Mouse (Mus musculus): ENCODE measurements around the gene Eef2k.

Eef2k gene

DNA sequence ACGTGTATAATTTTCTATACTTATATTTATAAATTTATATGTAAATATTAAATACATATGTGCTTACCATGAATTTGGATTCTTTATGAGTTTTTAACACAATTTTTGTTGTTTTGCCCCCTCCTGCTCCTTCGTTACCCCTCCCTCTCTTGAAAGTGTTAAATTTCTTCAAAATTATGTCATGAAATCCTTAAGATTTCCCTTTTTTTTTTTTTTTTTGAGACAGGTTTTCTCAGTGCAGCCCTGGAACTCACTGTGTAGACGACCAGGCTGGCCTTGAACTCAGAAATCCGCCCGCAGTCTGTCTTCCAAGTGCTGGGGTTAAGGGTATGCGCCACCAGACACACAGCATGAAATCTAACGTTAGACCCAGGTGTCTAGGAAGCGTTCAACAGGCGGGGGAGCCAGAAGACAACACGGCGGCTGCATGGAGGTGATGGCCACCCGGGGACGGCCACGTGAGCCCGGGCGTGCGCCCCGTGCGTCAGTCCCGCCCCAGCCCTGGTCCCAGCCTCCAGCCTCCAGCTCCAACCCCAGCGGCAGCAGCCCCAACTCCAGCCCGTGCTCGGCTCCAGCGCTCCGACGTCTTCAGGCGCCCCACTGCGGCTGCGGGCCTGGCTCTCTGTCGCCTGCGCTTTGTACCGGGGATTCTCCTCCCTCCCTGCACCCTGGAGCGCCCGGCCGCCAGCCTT is at the start of gene Eef2k:
Gene Eef2k, plus strand, starts transcription at position 487 of the 692 bp plus-strand sequence.
- DNase-seq (ENCODE audit: low spot score in 2 of 2) = peak; percentile 80 to 82

DNA sequence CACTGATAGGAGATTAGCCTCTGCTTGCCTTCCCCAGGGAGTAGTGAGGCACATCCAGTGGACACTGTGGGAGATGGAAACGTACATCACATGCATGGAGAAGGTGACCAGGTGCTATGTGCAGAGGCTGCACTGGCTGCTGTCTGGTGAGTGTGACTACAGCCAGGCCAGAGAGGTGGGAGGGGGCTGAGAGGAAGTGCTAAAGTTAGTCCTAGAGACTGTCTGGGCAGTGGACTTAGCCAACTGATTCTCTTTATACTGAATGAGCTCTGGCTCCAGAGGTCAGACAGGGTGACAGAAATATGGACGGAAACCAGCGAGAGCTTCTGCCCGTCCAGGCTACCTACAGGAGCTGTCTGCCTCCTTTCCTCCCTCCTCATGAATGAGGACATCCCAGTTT is 47.1 kb upstream of the Eef2k start:
- no peak for DNase-seq (ENCODE audit: low spot score in 2 of 2)

DNA sequence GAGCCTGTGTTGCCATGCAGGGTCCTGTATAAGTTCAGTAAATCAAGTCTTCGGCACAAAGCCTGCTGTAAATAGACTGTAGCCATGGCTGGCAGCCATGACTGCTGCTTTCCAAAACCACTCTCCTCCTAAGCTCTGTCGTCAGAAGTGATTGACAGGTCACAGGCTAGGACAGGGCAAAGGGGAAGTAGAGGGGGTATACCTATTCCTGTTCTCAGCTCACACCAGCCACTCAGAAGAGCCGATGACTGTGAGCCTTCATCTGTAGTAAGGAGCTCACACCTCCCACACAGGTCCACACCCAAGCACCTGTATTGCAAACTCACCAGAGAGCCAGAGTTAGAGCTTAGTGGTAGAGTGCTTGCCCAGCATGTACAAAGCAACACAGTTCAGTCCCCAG is 46.3 kb upstream of the Eef2k start:
- no peak for DNase-seq (ENCODE audit: low spot score in 2 of 2)

- DNase-seq (ENCODE audit: low spot score in 2 of 2) = no peak
These were observed 39.4 kb upstream of the Eef2k start for GRCm38 (mm10) chr7:120803268-120803667.

- no peak for DNase-seq (ENCODE audit: low spot score in 2 of 2)
These were observed 32.9 kb upstream of the Eef2k start for GRCm38 (mm10) chr7:120809705-120810104.

GRCm38 (mm10) chr7:120811834-120812415 is 30.7 kb upstream of the Eef2k start, which contains the start of gene Gm5737:
Gm5737 (plus strand) TSS chr7:120812365.
- no peak for DNase-seq (ENCODE audit: low spot score in 2 of 2)

- DNase-seq (ENCODE audit: low spot score in 2 of 2) = no peak
These were observed 25.1 kb upstream of the Eef2k start for GRCm38 (mm10) chr7:120817552-120817951.

DNA sequence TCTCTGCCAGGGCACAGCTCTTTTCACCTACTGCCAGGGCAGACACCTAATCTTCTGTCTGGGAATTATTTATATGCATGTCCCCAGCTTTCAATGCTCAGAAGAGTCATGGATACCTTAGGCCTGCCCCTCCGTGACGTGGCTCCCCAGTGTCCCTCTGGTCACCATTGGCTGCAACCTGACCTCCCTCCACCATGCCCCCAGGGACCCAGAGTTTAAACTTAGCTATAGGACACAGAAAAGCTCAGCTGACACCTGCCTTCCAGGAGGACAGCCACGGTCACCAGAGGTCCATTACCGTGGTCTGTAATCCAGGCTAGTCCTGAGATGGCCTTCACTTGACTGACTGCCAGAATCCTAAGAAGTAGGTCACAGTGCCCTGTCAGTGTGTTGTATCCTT is 23.2 kb upstream of the Eef2k start:
- DNase-seq (ENCODE audit: low spot score in 2 of 2) = no peak

GRCm38 (mm10) chr7:120823248-120823647 is 19.4 kb upstream of the Eef2k start:
- DNase-seq (ENCODE audit: low spot score in 2 of 2) = peak in 1 of 2 experiments; percentile 70

- DNase-seq (ENCODE audit: low spot score in 2 of 2) = no peak
These were observed 17.5 kb upstream of the Eef2k start for GRCm38 (mm10) chr7:120825097-120825496.

DNA sequence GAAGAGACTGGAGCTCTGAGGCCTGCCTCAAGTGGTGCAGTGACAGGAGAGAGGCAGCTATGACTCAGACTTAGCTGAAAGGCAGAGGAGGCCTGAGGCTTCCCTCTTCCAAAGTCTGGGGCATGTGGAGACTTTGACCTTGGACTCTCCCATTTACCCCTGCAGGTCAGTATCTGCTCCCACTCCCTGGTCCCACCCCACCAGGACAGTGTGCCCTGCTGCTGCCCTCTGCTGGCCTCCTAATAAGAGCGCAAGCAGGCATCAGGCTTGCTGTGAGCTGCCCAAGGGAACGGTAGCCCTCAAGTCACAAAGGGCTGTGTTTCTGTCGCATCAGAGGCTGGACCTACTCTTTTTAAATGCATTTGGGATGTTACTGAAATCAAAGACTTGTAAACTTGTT is 16.2 kb upstream of the Eef2k start:
- DNase-seq (ENCODE audit: low spot score in 2 of 2) = peak in 1 of 2 experiments; percentile 35

DNA sequence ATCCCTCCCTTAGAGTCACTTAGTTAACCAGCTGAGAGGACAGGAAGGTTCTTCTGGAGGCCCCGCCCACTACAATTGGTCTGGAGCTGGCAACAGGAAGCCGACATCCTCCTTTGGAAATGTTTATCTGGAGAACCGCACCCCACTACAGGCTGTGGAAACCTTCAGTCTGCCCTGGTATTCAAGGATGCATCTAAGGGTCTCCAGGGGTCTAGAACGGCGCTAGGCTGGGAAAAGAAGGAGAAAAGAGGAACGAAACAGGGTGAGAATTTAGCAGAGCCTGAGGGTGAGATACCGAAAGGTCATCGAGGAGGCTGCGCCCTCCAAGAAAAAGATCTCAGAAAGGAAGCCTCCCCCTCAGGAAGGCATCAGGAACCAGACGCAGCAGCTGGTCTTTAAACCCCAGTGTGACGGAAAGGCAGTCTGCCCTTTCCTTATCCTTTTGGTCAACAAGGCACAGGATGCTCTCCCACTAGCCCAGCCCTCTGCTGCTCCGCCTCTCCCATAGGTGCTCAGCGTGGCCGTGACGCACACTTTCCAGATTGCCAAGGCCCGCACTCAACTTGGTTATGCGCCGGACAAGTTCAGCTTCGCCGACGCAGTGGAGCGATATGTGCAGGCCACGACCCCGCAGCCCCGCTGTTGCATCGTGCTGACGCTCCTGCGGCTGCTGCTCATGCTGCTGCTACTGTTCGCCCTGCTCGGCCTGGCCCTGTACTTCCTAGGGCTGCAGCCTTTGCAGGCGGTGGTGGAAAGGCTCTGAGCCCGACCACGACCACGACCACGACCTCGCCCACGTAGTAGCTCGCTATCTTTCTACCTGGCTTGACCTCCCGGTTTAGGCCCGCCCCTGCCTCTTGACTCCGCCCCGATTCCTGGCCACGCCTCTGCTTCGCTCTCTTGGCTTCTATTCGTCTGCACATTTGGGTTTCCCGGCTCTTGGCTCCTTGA is 11.9 kb upstream of the Eef2k start:
- no peak for DNase-seq (ENCODE audit: low spot score in 2 of 2)

DNA sequence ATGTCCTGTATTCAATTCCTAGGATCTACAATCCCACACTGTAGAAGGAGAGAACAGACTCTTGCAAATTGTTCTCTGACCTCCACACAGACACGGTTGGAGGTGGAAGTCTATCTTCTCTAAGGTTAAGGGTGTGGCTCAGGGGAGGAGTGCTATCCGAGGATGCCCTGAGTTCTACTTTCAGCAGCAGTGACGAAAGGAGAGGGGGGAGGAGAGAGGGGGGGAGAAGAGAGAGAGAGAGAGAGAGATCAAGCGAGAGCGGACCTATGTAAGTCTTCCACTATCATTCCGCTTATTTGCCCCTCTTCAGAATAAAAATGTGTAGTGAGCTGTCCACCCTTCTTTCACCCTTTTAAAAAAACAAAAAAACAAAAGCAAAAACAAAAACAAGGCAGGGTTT is 8.2 kb upstream of the Eef2k start:
- DNase-seq (ENCODE audit: low spot score in 2 of 2) = no peak

DNA sequence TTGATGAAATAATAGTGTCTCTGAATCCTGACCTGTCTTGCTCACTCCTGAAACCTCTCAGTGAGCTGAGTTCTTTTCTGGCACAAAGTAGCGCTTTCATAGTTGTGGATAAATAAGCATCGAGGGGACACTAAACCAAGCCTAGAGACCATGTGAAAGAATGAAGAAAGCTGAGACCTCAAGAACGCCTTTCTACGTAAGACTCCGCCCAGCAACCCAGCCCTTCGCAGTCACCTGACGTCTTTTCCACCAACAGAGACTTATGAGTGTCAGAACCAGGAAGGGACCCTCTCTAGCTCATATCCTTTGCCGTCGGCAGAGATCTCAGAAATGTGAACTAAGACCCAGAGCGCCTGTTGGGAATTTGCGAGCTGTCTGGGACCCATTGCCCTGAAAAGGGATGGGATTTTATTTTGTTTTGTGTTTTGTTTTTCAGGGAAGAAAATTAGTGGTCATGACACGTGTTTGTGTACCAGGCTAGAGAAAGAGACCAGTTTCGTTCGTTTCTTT is 7.7 kb upstream of the Eef2k start:
- peak; percentile 64 to 66 for DNase-seq (ENCODE audit: low spot score in 2 of 2)

DNA sequence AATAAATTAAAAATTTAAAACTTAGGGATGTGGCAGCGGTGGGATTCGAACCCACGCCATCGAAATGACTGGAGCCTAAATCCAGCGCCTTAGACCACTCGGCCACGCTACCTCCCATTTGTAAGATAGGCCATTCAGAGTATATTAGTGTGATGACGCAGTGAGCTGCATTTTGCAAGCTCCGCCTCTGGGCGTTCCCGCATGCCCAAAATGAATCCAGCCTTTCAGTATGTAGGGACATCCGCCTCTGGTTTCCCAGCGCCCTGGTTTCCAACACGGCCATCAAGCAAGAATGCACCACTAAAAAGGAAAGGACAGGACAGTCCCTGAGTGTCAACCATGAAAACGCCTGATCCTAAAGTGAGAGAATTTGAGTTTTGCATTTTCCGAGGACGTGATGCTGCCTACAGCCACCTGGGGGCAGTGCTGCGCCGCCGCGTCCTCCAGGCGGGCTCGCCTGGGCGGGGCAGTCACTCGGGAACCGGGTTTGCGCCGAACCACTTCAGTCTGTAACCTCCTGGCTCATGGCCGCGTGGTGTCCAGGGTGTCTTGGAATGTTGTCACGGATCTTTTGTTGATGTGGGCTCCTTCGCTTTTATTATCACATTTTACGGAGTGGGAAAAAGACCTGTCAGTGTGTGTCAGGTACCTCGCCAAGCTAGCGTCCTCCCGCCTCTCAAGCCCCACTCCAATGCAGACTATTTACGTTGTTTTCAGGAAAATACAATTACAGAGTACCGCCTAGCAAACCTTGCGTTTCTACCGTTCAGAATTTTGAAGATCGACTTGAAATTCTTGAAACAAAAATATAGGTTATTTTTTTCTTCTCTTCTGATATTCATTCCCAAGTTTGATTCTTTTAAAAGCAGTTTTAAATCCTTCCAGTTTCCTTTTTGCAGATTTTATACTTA is 6.9 kb upstream of the Eef2k start:
- peak; percentile 88 to 97 for DNase-seq (ENCODE audit: low spot score in 2 of 2)

DNA sequence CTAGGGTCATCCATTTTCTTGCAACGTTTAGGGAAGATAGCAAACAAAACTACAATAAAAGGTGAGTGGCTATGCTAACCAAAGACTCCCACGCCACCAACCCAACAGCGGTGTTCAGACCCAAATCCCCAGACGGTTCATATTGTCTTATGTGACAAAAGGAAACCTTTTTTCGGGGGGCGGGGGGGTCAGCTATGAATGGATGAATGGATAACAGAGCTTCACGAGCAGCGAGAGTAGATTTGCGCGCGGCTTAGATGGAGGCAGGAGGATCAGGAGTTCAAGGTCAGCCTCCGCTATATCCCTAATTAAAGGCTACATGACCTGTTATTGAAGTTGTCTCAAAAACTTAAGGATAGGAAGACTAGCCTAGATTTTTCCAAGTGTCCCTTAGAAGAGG is 6.3 kb upstream of the Eef2k start:
- DNase-seq (ENCODE audit: low spot score in 2 of 2) = no peak

GRCm38 (mm10) chr7:120838436-120839160 is 4.0 kb upstream of the Eef2k start:
- no peak for DNase-seq (ENCODE audit: low spot score in 2 of 2)

- no peak for DNase-seq (ENCODE audit: low spot score in 2 of 2)
These were observed 2.8 kb upstream of the Eef2k start for GRCm38 (mm10) chr7:120839786-120840185.

- peak; percentile 79 to 82 for DNase-seq (ENCODE audit: low spot score in 2 of 2)
These were observed 498 bp downstream of the Eef2k start for GRCm38 (mm10) chr7:120843037-120843621.

GRCm38 (mm10) chr7:120843852-120844435 is 1.3 kb downstream of the Eef2k start:
- DNase-seq (ENCODE audit: low spot score in 2 of 2) = no peak

All from thymus, postnatal 10 days (tissue).